ENCODE assay signal across 20 mouse cellular contexts in genomic region chr11:95744521-95744920, GRCm38 (mm10). TPM values are rescaled to one million over a fixed set of nuclear protein-coding genes. Genes with fewer than 3 reads are reported as not detected.
DNase-seq lines count a peak whose midpoint lies in the region; ATAC-seq lines count a peak whose summit lies in the region.
"Had no signal": no experiment of that assay in that cellular context is flagged by ENCODE, and none has a peak within 500 bp of the region (broad histone marks: within the 10 kb centered on the region; RNA-seq: fewer than 3 reads in every experiment).

No protein-coding gene starts in this region.

- no peak overlapping the region for H3K4me3 ChIP-seq in liver, embryonic 13.5 days (replicated peaks)
- no peak overlapping the region for H3K4me3 ChIP-seq in liver, embryonic 12.5 days
- no peak overlapping the region for H3K4me3 ChIP-seq in midbrain, embryonic 14.5 days (replicated peaks; ENCODE audit: low read depth, low read length)
- H3K4me3 ChIP-seq: forebrain, embryonic 13.5 days; limb, embryonic 12.5 days; neural tube, embryonic 15.5 days had no signal

- peaks cover 10% of the 10 kb centered on the region for H3K36me3 ChIP-seq in liver, embryonic 13.5 days
- H3K36me3 ChIP-seq in liver, embryonic 12.5 days = peaks cover 14% of the 10 kb centered on the region
- H3K36me3 ChIP-seq in midbrain, embryonic 14.5 days (ENCODE audit: control insufficient read depth, insufficient read depth, low read length) = peaks cover 7% of the 10 kb centered on the region

- H3K27me3 ChIP-seq in liver, embryonic 13.5 days = no peaks in the 10 kb centered on the region
- H3K27me3 ChIP-seq in liver, embryonic 12.5 days (replicated peaks) = no peaks in the 10 kb centered on the region
- no peaks in the 10 kb centered on the region for H3K27me3 ChIP-seq in midbrain, embryonic 14.5 days (ENCODE audit: control insufficient read depth, insufficient read depth, low read length)
- H3K27me3 ChIP-seq: forebrain, embryonic 13.5 days; limb, embryonic 12.5 days; neural tube, embryonic 15.5 days had no signal

- no peaks in the 10 kb centered on the region for H3K9me3 ChIP-seq in liver, embryonic 13.5 days (replicated peaks)
- no peaks in the 10 kb centered on the region for H3K9me3 ChIP-seq in liver, embryonic 12.5 days (replicated peaks)
- H3K9me3 ChIP-seq in midbrain, embryonic 14.5 days (ENCODE audit: control insufficient read depth, low read length) = no peaks in the 10 kb centered on the region
- H3K9me3 ChIP-seq: forebrain, embryonic 13.5 days; neural tube, embryonic 15.5 days had no signal

- H3K4me2 ChIP-seq in liver, embryonic 13.5 days = no peak overlapping the region
- no peak overlapping the region for H3K4me2 ChIP-seq in liver, embryonic 12.5 days
- no peak overlapping the region for H3K4me2 ChIP-seq in midbrain, embryonic 14.5 days (ENCODE audit: low read length)
- H3K4me2 ChIP-seq: forebrain, embryonic 13.5 days; hindbrain, embryonic 14.5 days; limb, embryonic 12.5 days; midbrain, embryonic 11.5 days; neural tube, embryonic 15.5 days had no signal

- no peak for ATAC-seq in liver, embryonic 13.5 days (ENCODE audit: low read depth)
- ATAC-seq in liver, embryonic 12.5 days = no peak
- no peak for ATAC-seq in midbrain, embryonic 14.5 days (ENCODE audit: low FRiP score, low TSS enrichment)
- ATAC-seq: forebrain, embryonic 13.5 days; inflammation-experienced regulatory T-cells, adult 6 months had no signal

- peak overlapping the region; percentile 5; the same call in 1 of the 2 replicates for H3K27ac ChIP-seq in liver, embryonic 13.5 days
- H3K27ac ChIP-seq in liver, embryonic 12.5 days = no peak overlapping the region
- H3K27ac ChIP-seq in midbrain, embryonic 14.5 days (replicated peaks; ENCODE audit: low read depth, low read length) = no peak overlapping the region
- H3K27ac ChIP-seq: forebrain, embryonic 13.5 days; hindbrain, embryonic 14.5 days; limb, embryonic 12.5 days; macrophage; neural tube, embryonic 15.5 days had no signal

- H3K4me1 ChIP-seq in liver, embryonic 13.5 days (replicated peaks) = peaks cover 33% of the 10 kb centered on the region
- peaks cover 33% of the 10 kb centered on the region for H3K4me1 ChIP-seq in liver, embryonic 12.5 days
- H3K4me1 ChIP-seq in midbrain, embryonic 14.5 days (ENCODE audit: control insufficient read depth, insufficient read depth, low read length) = no peaks in the 10 kb centered on the region
- H3K4me1 ChIP-seq: forebrain, embryonic 13.5 days; neural tube, embryonic 15.5 days had no signal

- 51% methylated on average over 2 of the region's 2 CpGs for WGBS in liver, embryonic 13.5 days (ENCODE audit: insufficient replicate concordance)
- 68% methylated on average over 2 of the region's 2 CpGs for WGBS in liver, embryonic 12.5 days (ENCODE audit: insufficient replicate concordance)
- 95% methylated on average over 2 of the region's 2 CpGs for WGBS in midbrain, embryonic 14.5 days

- peak; percentile 19 for DNase-seq in adrenal gland, postnatal 10 days
- DNase-seq in adrenal gland, adult 18-20 months (ENCODE audit: low spot score in 2 of 2) = no peak
- DNase-seq in liver, embryonic 13.5 days = no peak
- DNase-seq in 416B (ENCODE audit: low read depth) = peak; percentile 29
- peak; percentile 4 for DNase-seq in adrenal gland, postnatal 25 days
- no peak for DNase-seq in midbrain, embryonic 14.5 days
- DNase-seq: cerebellum, adult 8-10 months; cerebellum, postnatal 36 days; kidney, adult 18-20 months; kidney, postnatal 4 days; right cerebral cortex, postnatal 14 days; spleen, adult 18-20 months had no signal

- no peak overlapping the region for H3K9ac ChIP-seq in liver, embryonic 13.5 days
- no peak overlapping the region for H3K9ac ChIP-seq in liver, embryonic 12.5 days
- no peak overlapping the region for H3K9ac ChIP-seq in midbrain, embryonic 14.5 days (replicated peaks; ENCODE audit: low read length)
- H3K9ac ChIP-seq: forebrain, embryonic 13.5 days; hindbrain, embryonic 14.5 days; limb, embryonic 12.5 days; neural tube, embryonic 15.5 days had no signal

RNA-seq across cellular contexts. Expression of gene B130006D01Rik, which starts 21.1 kb away (rescaled TPM):
- 1 to 10 TPM in 1 of 2 experiments, under 1 TPM in 1; 0.27 to 1.3 TPM for total RNA-seq in adrenal gland, postnatal 10 days (2021)
- total RNA-seq in adrenal gland, adult 18-20 months (2021) = under 1 TPM; 0.46 to 0.51 TPM
- 0.37 and 0.44 TPM in 2 replicates for polyA plus RNA-seq in liver, embryonic 13.5 days (2015; fragmentation: Nextera tagmentation; extraction: Ambion mirVana)
- 0.62 and 0.65 TPM in 2 replicates for polyA plus RNA-seq in liver, embryonic 12.5 days (2016; fragmentation: Nextera tagmentation; extraction: Ambion mirVana)
- 1.1 and 1.4 TPM in 2 replicates for total RNA-seq in adrenal gland, postnatal 25 days (2021)
- 1.4 and 1.5 TPM in 2 replicates for polyA plus RNA-seq in midbrain, embryonic 14.5 days (2014; fragmentation: Nextera tagmentation; extraction: Ambion mirVana)

RNA-seq across cellular contexts. Expression of gene Zfp652, which starts 32.0 kb away (rescaled TPM):
- total RNA-seq in adrenal gland, postnatal 10 days (2021) = 10 to 100 TPM; 42.8 to 46.6 TPM
- 10 to 100 TPM; 31.8 to 40.5 TPM for total RNA-seq in adrenal gland, adult 18-20 months (2021)
- 5.9 and 6.3 TPM in 2 replicates for polyA plus RNA-seq in liver, embryonic 13.5 days (2015; fragmentation: Nextera tagmentation; extraction: Ambion mirVana)
- polyA plus RNA-seq in liver, embryonic 12.5 days (2016; fragmentation: Nextera tagmentation; extraction: Ambion mirVana) = 8.9 TPM in 2 replicates
- 40.8 and 51.1 TPM in 2 replicates for total RNA-seq in adrenal gland, postnatal 25 days (2021)
- polyA plus RNA-seq in midbrain, embryonic 14.5 days (2014; fragmentation: Nextera tagmentation; extraction: Ambion mirVana) = 13.1 and 15.7 TPM in 2 replicates

Comparison
In these comparisons a context has a peak if more than half of its experiments do, and no peak if none do; other contexts are left out.
1. DNase-seq: peak in adrenal gland, postnatal 10 days (single experiment), 416B (single experiment) and adrenal gland, postnatal 25 days (single experiment); none in adrenal gland, adult 18-20 months (0 of 2), liver, embryonic 13.5 days (single experiment) and midbrain, embryonic 14.5 days (single experiment).